ENCODE assay signal across 22 mouse cellular contexts in genomic region chr11:110692824-110693223, GRCm38 (mm10).
A peak's percentile ranks its signal among the peaks of the same experiment; 100 is the strongest.
DNase-seq lines count a peak whose midpoint lies in the region; ATAC-seq and TF ChIP-seq lines count a peak whose summit lies in the region.
"Had no signal": no experiment of that assay in that cellular context is flagged by ENCODE, and none has a peak within 500 bp of the region (broad histone marks: within the 10 kb centered on the region; RNA-seq: fewer than 3 reads in every experiment).

No protein-coding gene starts in this region.

- TF ChIP-seq POLR2A in myocyte (IDR thresholded peaks at IDR 0.05; ENCODE audit: insufficient read length, low read depth) = no peak

- H3K4me3 ChIP-seq in myocyte = no peak overlapping the region
- H3K4me3 ChIP-seq: embryonic facial prominence, embryonic 10.5 days; forebrain, embryonic 13.5 days; heart, embryonic 13.5 days; hindbrain, embryonic 15.5 days had no signal

- H3K36me3 ChIP-seq in myocyte (ENCODE audit: control insufficient read depth, insufficient read depth) = no peaks in the 10 kb centered on the region
- H3K36me3 ChIP-seq: embryonic facial prominence, embryonic 10.5 days; heart, embryonic 13.5 days; hindbrain, embryonic 15.5 days had no signal

- H3K79me2 ChIP-seq in myocyte (ENCODE audit: control insufficient read depth, insufficient read depth) = no peaks in the 10 kb centered on the region

- no peak overlapping the region for H3ac ChIP-seq in myocyte (ENCODE audit: control insufficient read depth, insufficient read length)

- no peaks in the 10 kb centered on the region for H3K27me3 ChIP-seq in myocyte (ENCODE audit: control insufficient read depth, insufficient read depth, insufficient read length)
- H3K27me3 ChIP-seq: forebrain, embryonic 13.5 days; heart, embryonic 13.5 days; hindbrain, embryonic 15.5 days; Patski had no signal

- H3K4me2 ChIP-seq in myocyte (ENCODE audit: low read depth) = no peak overlapping the region
- H3K4me2 ChIP-seq: forebrain, embryonic 13.5 days; heart, embryonic 13.5 days; hindbrain, embryonic 15.5 days had no signal

- peak; percentile 75 for ATAC-seq in megakaryocyte, adult 5-6 weeks (ENCODE audit: poor library complexity, severe bottlenecking)
- ATAC-seq: activated CD4-positive, CD25-positive, alpha-beta regulatory T cell, adult 4 months; forebrain, embryonic 13.5 days; forebrain, postnatal 0 days; Patski had no signal

- DNase-seq in 416B (ENCODE audit: low read depth) = peak; percentile 17
- peak; percentile 6 for DNase-seq in NIH3T3 (ENCODE audit: low read depth)
- no peak for DNase-seq in kidney, postnatal 10 days
- no peak for DNase-seq in kidney, adult 11 months
- DNase-seq in right cerebral cortex, postnatal 36 days (ENCODE audit: low spot score in 2 of 2) = no peak
- DNase-seq: adrenal gland, adult 2 months; adrenal gland, postnatal 25 days; B cell, adult 2 months; cerebellum, adult 11 months; cerebellum, adult 8-10 months; cerebellum, postnatal 25 days; forebrain, postnatal 0 days; gastrocnemius, postnatal 14 days; heart, postnatal 36 days had no signal

TF ChIP-seq in myocyte, 11 proteins besides CTCF, POLR2A, EP300 and RAD21:
- TF ChIP-seq CEBPB (IDR thresholded peaks at IDR 0.05; ENCODE audit: insufficient read depth, poor library complexity, severe bottlenecking) = 0 out of 2 replicates have a peak, but pooled peaks have one; percentile 8
- no peak for TF ChIP-seq MAX (IDR thresholded peaks at IDR 0.05; ENCODE audit: low read depth)

Comparison
In these comparisons a context has a peak if more than half of its experiments do, and no peak if none do; other contexts are left out.
1. DNase-seq: peak in 416B (single experiment) and NIH3T3 (single experiment); none in kidney, postnatal 10 days (single experiment), kidney, adult 11 months (single experiment) and right cerebral cortex, postnatal 36 days (0 of 2).